Mouse (Mus musculus) E14TG2a.4 (cell line): ENCODE data around the gene Tenm2.

ENCODE experiments used
- CTCF ChIP-seq: conservative IDR thresholded peaks from 2 replicates; pipeline ENCODE4 v1.5.1; 2014; ENCODE audit warnings: low read length
- NANOG ChIP-seq: IDR thresholded peaks from 2 replicates; pipeline ENCODE4 v1.6.1; 2014; ENCODE audit warnings: borderline replicate concordance, low read length, mixed read lengths
- POU5F1 ChIP-seq: IDR thresholded peaks from 2 replicates; pipeline ENCODE4 v1.6.1; 2014; ENCODE audit warnings: low read length, borderline replicate concordance

- no peak for TF ChIP-seq CTCF
- TF ChIP-seq POU5F1, result no peak
- no peak for TF ChIP-seq NANOG
These were observed 1215.8 kb downstream of the Tenm2 start for GRCm38 (mm10) chr11:36020009-36020408.
